Mouse (Mus musculus): ENCODE results near the gene Fosb. TPM values are rescaled to one million over a fixed set of nuclear protein-coding genes. Genes with fewer than 3 reads are reported as not detected.

Fosb gene
- polyA plus RNA-seq, 1 experiment from 2014 or later = not detected

DNA sequence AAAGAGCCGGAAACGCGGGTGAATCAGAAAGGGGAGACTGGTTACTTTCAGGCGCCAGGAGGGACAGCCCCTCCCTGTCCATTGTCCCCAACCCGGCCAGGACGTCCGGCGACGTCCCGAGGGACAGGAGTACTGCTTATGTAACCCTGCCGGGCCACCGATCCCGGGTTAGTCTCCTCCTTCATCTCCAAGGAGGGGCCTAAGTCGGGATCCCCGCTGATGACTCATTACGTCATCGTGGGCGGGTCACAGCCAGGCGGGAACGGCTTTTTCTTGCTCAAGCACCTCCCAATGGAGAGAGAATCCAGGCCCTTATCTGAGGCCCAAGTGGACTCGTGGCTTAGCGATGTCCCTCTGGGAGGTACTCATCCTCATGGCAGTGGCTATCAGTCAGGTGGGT lies 17.3 kb upstream of the Fosb start:
- Histone ChIP-seq H3K4me1 (peaks cover 19% of the 10 kb centered on the region), H3K36me3 (no peaks in the 10 kb centered on the region), H3K27ac (0 out of 2 replicates have a peak overlapping the region, but pooled peaks have one; percentile 60), H3K9me3 (replicated peaks) (no peaks in the 10 kb centered on the region), H3K9ac (peak overlapping the region; percentile 44), H3K4me2 (replicated peaks) (peak overlapping the region; percentile 73), H3K27me3 (peaks cover 4% of the 10 kb centered on the region; the same call in 1 of the 2 replicates), H3K4me3 (peak overlapping the region; percentile 37)
- peak; percentile 53 for ATAC-seq (ENCODE audit: low FRiP score)
- under 1% methylated on average over 22 of the region's 22 CpGs for WGBS

DNA sequence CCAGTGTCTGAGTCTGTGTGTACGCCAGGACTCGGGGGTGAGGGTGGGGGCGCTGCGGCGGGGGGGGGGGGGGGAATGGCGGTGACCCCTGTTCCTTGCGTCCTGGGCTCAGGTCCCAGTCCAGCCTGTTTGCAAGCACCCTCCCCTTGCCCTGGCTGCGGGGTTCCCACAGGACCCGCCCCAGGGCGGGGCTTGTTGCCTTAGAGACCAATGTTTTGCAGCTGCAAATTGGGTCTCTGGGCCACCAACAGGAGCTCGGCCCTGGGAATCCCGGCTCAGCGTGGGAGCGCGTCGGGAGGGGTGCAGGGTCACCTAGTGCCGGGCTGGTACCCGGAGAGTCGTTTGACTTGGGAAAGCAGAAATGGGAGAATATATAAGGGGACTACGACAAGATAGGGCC lies 16.5 kb upstream of the Fosb start:
- Histone ChIP-seq H3K4me2 (replicated peaks) (peak overlapping the region; percentile 73), H3K4me3 (peak overlapping the region; percentile 37), H3K36me3 (no peaks in the 10 kb centered on the region), H3K9ac (peak overlapping the region; percentile 44; the same call in 1 of the 2 replicates), H3K27me3 (peaks cover 5% of the 10 kb centered on the region; the same call in 1 of the 2 replicates), H3K27ac (peak overlapping the region; percentile 60), H3K4me1 (peaks cover 19% of the 10 kb centered on the region), H3K9me3 (replicated peaks) (no peaks in the 10 kb centered on the region)
- ATAC-seq (ENCODE audit: low FRiP score) = peak; percentile 70
- WGBS = under 1% methylated on average over 20 of the region's 20 CpGs

- H3K27ac ChIP-seq = no peak overlapping the region
- no peaks in the 10 kb centered on the region for H3K36me3 ChIP-seq
- H3K9me3 ChIP-seq (replicated peaks) = no peaks in the 10 kb centered on the region
- peaks cover 5% of the 10 kb centered on the region; the same call in 1 of the 2 replicates for H3K27me3 ChIP-seq
- H3K4me1 ChIP-seq = peaks cover 19% of the 10 kb centered on the region
- peak overlapping the region; percentile 73 for H3K4me2 ChIP-seq (replicated peaks)
- no peak overlapping the region for H3K9ac ChIP-seq
- ATAC-seq (ENCODE audit: low FRiP score) = no peak
- WGBS = 79% methylated on average over 21 of the region's 21 CpGs
- no peak overlapping the region for H3K4me3 ChIP-seq
Measured at GRCm38 (mm10) chr7:19325262-19326199, 15.7 kb upstream of the Fosb start.

- WGBS = 87% methylated on average over 11 of the region's 11 CpGs
- ATAC-seq (ENCODE audit: low FRiP score) = no peak
- no peak overlapping the region for H3K4me3 ChIP-seq
- peaks cover 9% of the 10 kb centered on the region; the same call in 1 of the 2 replicates for H3K27me3 ChIP-seq
- no peaks in the 10 kb centered on the region for H3K36me3 ChIP-seq
- H3K9me3 ChIP-seq (replicated peaks) = no peaks in the 10 kb centered on the region
- no peak overlapping the region for H3K9ac ChIP-seq
- H3K4me2 ChIP-seq (replicated peaks) = no peak overlapping the region
- no peak overlapping the region for H3K27ac ChIP-seq
- H3K4me1 ChIP-seq = peaks cover 29% of the 10 kb centered on the region
Measured at GRCm38 (mm10) chr7:19324221-19324620, 14.4 kb upstream of the Fosb start.

GRCm38 (mm10) chr7:19322489-19322888 lies 12.6 kb upstream of the Fosb start:
- H3K36me3 ChIP-seq = no peaks in the 10 kb centered on the region
- H3K9me3 ChIP-seq (replicated peaks) = no peaks in the 10 kb centered on the region
- H3K4me2 ChIP-seq (replicated peaks) = no peak overlapping the region
- no peak overlapping the region for H3K4me3 ChIP-seq
- WGBS = 52% methylated on average over 9 of the region's 9 CpGs
- no peak for ATAC-seq (ENCODE audit: low FRiP score)
- H3K27ac ChIP-seq = no peak overlapping the region
- H3K27me3 ChIP-seq = peaks cover 19% of the 10 kb centered on the region; the same call in 1 of the 2 replicates
- no peak overlapping the region for H3K9ac ChIP-seq
- peaks cover 30% of the 10 kb centered on the region for H3K4me1 ChIP-seq

GRCm38 (mm10) chr7:19321464-19321863 lies 11.6 kb upstream of the Fosb start:
- H3K27ac ChIP-seq = no peak overlapping the region
- WGBS = 61% methylated on average over 5 of the region's 5 CpGs
- H3K27me3 ChIP-seq = peaks cover 24% of the 10 kb centered on the region
- no peaks in the 10 kb centered on the region for H3K9me3 ChIP-seq (replicated peaks)
- no peak overlapping the region for H3K9ac ChIP-seq
- ATAC-seq (ENCODE audit: low FRiP score) = no peak
- no peak overlapping the region for H3K4me2 ChIP-seq (replicated peaks)
- peaks cover 23% of the 10 kb centered on the region for H3K4me1 ChIP-seq
- no peaks in the 10 kb centered on the region for H3K36me3 ChIP-seq
- no peak overlapping the region for H3K4me3 ChIP-seq

DNA sequence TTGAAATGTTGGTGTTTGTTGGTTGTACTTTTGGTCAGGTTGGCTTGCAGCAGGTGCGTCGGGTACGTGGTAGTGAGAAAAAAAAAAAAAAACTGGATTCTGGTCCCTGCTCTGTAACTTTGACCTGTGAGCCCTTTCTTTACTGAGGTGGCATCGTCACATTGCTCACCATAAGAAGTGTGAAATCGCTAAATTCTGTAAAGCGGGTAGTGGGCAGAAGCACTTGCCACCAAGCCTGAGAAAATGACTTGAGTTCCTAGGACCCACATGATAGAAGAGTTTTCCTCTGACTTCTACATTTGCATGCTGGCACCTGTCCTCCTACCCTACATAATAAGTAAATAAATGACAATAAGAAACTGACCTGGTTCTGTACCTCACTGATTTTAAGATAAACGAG lies 10.8 kb upstream of the Fosb start:
- Histone ChIP-seq H3K27me3 (peaks cover 24% of the 10 kb centered on the region), H3K36me3 (no peaks in the 10 kb centered on the region), H3K4me3 (0 out of 2 replicates have a peak overlapping the region, but pooled peaks have one; percentile 49), H3K27ac (no peak overlapping the region), H3K4me1 (peaks cover 19% of the 10 kb centered on the region), H3K9ac (no peak overlapping the region), H3K4me2 (replicated peaks) (peak overlapping the region; percentile 74), H3K9me3 (replicated peaks) (no peaks in the 10 kb centered on the region)
- no peak for ATAC-seq (ENCODE audit: low FRiP score)
- 47% methylated on average over 7 of the region's 7 CpGs for WGBS

DNA sequence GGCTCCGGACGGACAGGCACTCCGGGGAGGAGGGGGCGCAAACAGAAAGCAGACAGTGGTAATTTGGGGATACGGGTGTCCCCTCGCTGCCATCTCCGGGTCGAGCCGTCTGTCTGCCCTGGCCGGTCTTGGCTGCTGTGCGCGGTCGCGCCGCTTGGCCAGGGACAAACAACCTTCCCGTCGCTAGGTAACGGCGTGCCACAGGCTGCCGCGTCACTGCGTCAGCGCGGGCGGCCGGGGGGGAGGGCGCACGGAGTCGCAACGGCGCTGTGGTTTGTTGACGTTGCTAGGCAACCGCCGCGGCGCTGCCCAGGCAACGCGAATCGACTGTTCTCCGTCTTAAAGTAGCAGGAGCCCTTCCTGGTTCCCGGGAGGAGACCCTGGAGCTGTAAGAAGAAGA lies 10.1 kb upstream of the Fosb start:
- peaks cover 18% of the 10 kb centered on the region for H3K4me1 ChIP-seq
- peak overlapping the region; percentile 56 for H3K9ac ChIP-seq
- peaks cover 29% of the 10 kb centered on the region for H3K27me3 ChIP-seq
- H3K36me3 ChIP-seq = no peaks in the 10 kb centered on the region
- under 1% methylated on average over 40 of the region's 41 CpGs for WGBS
- H3K4me2 ChIP-seq (replicated peaks) = peak overlapping the region; percentile 74
- no peaks in the 10 kb centered on the region for H3K9me3 ChIP-seq (replicated peaks)
- H3K27ac ChIP-seq = no peak overlapping the region
- peak; percentile 95 for ATAC-seq (ENCODE audit: low FRiP score)
- peak overlapping the region; percentile 49 for H3K4me3 ChIP-seq

DNA sequence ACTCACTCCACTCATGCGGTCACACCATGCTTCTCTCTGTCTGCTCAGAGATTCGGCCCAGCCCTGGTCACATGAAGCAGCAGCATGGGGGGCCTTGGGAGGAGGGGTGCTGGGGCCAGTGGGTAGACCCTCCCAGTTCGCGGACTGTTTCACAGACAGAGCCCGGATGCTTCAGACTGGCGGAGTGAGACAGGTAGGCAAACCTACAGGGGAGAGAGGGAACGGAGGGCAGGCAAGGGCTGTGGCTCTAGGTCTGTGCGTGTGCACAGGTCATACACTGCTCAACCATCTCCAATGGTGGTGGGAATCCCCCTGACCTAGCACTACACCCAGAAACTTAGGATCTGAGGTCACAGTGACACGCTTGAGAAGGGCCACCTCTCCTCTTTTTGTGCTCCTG lies 9.6 kb upstream of the Fosb start:
- peaks cover 18% of the 10 kb centered on the region for H3K4me1 ChIP-seq
- H3K4me2 ChIP-seq (replicated peaks) = peak overlapping the region; percentile 74
- no peaks in the 10 kb centered on the region for H3K9me3 ChIP-seq (replicated peaks)
- peak overlapping the region; percentile 56 for H3K9ac ChIP-seq
- 12% methylated on average over 9 of the region's 9 CpGs for WGBS
- H3K27ac ChIP-seq = no peak overlapping the region
- peak; percentile 78 for ATAC-seq (ENCODE audit: low FRiP score)
- H3K36me3 ChIP-seq = no peaks in the 10 kb centered on the region
- H3K4me3 ChIP-seq = peak overlapping the region; percentile 49
- H3K27me3 ChIP-seq = peaks cover 32% of the 10 kb centered on the region

GRCm38 (mm10) chr7:19318676-19319075 lies 8.8 kb upstream of the Fosb start:
- Histone ChIP-seq H3K27ac (no peak overlapping the region), H3K4me3 (no peak overlapping the region), H3K36me3 (no peaks in the 10 kb centered on the region), H3K4me2 (replicated peaks) (no peak overlapping the region), H3K27me3 (peaks cover 37% of the 10 kb centered on the region), H3K9ac (no peak overlapping the region), H3K9me3 (replicated peaks) (no peaks in the 10 kb centered on the region), H3K4me1 (peaks cover 18% of the 10 kb centered on the region)
- 81% methylated on average over 7 of the region's 7 CpGs for WGBS
- ATAC-seq (ENCODE audit: low FRiP score) = no peak

DNA sequence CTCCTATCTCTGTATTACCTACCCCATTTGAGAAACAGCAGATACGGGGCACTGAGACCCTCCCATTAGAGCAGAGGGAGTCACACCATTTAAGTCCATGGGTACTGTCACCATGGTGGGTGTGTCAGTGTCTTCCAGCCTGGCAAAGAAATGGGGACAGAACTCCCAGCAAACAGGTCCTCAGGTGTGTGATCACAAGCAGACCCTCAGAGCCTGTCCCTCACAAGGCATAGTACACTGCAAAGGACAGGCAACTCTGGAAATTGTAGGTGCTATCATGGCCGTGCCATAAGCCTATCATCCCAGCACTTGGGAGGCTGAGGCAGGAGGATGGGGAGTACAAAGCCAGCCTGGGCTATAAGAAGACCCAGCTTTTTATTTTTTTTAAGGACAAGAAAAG lies 8.3 kb upstream of the Fosb start:
- no peak overlapping the region for H3K27ac ChIP-seq
- no peaks in the 10 kb centered on the region for H3K36me3 ChIP-seq
- H3K27me3 ChIP-seq = peaks cover 42% of the 10 kb centered on the region
- no peak for ATAC-seq (ENCODE audit: low FRiP score)
- no peaks in the 10 kb centered on the region for H3K9me3 ChIP-seq (replicated peaks)
- no peak overlapping the region for H3K4me3 ChIP-seq
- 0 out of 2 replicates have a peak overlapping the region, but pooled peaks have one; percentile 10 for H3K9ac ChIP-seq
- H3K4me1 ChIP-seq = peaks cover 18% of the 10 kb centered on the region
- 73% methylated on average over 2 of the region's 2 CpGs for WGBS
- no peak overlapping the region for H3K4me2 ChIP-seq (replicated peaks)

GRCm38 (mm10) chr7:19316451-19317161 lies 6.8 kb upstream of the Fosb start:
- Histone ChIP-seq H3K4me3 (no peak overlapping the region), H3K9ac (no peak overlapping the region), H3K27me3 (peaks cover 49% of the 10 kb centered on the region), H3K27ac (no peak overlapping the region), H3K4me1 (peaks cover 18% of the 10 kb centered on the region), H3K4me2 (replicated peaks) (no peak overlapping the region), H3K36me3 (no peaks in the 10 kb centered on the region), H3K9me3 (replicated peaks) (no peaks in the 10 kb centered on the region)
- no peak for ATAC-seq (ENCODE audit: low FRiP score)
- 44% methylated on average over 14 of the region's 14 CpGs for WGBS
